Mouse (Mus musculus) retina, embryonic 14.5 days (tissue): ENCODE results near the gene Tmem204.

ENCODE experiments used
- DNase-seq: peaks from one replicate; pipeline ENCODE4 v3.0.0-alpha.2; 2015; ENCODE audit warnings: low spot score

The Tmem204 gene

DNA sequence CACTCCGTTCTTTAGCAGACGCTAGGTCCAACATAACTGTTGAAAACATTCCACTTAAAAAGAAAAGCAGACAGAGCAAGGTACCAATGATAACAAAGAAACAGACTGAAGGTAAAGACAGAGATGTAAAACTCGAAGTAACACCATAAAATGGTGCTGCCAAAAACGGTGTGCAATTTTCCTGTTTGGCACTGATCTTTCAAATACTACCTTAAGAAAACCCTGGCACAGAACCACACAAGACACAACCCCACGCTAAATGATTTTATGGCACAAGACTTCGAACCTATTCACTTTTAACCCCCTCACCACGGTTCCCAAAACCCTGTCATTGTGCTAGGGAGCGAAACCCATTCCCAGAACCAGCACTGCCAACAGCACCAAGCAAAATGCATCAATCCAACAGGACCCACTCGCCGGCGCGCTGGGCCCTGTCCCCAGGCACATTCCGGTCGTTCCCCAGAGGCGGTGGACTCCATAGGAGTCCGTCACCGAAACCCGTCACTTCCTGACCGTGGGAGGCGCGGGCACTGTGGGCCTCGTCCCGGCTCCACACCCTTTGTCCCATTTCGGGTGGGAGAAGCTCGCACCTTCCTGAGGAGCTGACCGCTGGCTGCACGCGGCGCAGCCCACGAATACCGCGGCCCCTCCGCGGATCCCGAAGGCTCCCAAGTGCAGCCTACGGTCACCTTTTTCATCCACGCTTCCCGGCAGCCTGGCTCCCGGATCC lies 68.4 kb downstream of the Tmem204 start:
- peak; percentile 49 for DNase-seq

DNA sequence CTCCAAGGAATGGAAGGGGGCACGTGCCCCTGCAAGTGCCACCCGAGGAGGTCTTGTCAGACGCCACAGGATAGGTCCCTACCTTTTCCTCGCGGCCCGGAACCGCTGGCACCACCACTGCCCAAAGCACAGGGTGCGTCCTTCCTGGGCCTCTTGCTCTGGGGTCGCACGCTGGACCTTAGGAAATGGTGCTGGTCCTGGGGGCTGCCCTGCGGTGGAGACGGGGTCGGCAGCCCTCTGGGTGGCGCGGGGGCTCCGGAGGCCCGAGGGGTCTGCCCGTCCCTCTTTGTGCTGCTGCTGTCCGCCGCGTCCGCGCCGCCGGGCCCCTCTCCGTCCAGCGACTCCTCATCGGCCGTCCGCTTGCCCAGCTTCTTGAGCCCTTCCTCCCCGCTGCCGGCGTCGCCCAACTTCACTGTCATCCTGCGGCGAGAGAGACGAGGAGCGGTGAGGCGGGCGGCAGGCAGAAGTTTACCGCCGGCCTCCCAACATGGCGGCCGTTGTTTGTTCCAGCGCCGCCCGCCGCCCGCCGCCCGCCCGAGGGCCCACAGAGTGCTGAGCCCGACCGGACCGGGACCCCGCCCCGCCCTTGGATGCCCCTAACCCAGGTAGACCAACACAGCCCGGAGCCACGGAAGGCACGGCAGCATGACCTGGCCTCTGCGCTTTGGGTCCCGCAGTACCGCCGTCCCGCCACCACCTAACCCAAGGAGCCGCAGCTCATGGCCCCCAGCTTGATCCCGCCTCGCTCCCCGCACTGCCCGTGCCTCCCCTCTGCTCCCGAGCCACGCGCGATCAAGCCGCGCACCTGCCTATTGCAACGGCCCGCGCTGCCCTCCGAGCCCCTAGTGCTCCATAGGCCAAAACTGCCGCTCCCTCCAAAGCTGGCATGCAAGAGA lies 69.5 kb downstream of the Tmem204 start:
- DNase-seq = peak; percentile 44
